Mouse (Mus musculus): Measurements from ENCODE around the gene Mical2. TPM values are rescaled to one million over a fixed set of nuclear protein-coding genes. Genes with fewer than 3 reads are reported as not detected.
A peak's percentile ranks its signal among the peaks of the same experiment; 100 is the strongest.

The Mical2 gene
- total and polyA plus RNA-seq, 3 experiments = not detected

DNA sequence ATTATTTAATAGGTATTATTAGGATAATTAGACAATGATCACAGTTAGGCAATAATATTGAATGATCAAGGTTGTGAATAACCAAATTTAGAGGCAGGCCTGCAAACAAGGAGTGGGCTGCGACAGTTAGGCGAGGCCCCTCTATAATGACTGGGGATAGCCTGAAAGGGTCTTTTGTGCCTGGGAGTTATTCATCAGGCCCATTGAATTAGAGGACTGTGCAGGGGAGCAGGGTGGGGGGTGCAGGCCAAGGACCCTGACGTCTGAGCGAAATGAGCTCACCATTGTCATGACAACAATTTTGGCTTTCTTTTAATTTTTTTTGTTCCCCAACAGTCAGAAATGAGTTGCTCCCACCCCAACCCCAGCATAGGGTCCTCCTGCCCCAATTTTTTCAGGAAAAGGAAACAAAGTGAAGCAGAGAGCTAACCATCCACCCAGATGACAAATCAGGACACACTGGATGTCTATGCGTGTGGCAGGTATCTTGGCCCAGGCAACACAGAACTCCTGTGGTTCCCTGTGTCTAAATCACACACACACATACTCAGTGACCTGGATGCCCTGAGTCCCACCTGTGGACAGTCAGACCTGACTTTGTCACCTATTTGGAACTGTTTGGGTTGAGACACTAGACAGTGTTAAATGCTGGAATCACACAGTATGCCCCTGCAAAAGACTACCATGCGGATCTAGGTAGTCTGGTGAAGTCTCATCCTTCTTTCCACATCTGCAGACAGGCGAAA, 173.9 kb downstream of the Mical2 start:
- dilution Hi-C loops (cut with MboI; ENCODE audit: extremely low pct_ligation_motif_present, extremely low pct_unique_long_range_greater_than_20kb, low sequenced_read_pairs) (no loop called here), in situ Hi-C loops (cut with MboI; ENCODE audit: low pct_ligation_motif_present, low pct_unique_long_range_greater_than_20kb, low sequenced_read_pairs) (loop anchor here (10.0 to 25.0 kb wide), 2 partner anchors 465 to 738 kb away; no protein-coding TSS in a partner anchor)
- Histone ChIP-seq H3K27ac (ENCODE audit: insufficient read depth, low read depth) (no peak overlapping the region), H3K9me3 (replicated peaks; ENCODE audit: low read length) (no peaks in the 10 kb centered on the region), H3K79me2 (replicated peaks; ENCODE audit: control insufficient read depth, extremely low read depth, insufficient read depth, poor library complexity, severe bottlenecking) (no peaks in the 10 kb centered on the region), H3K4me3 (replicated peaks in 1 of 3; ENCODE audit: low read depth in 2 of 3, low read length in 2 of 3, poor library complexity in 1 of 3) (no peak overlapping the region), H3K9ac (ENCODE audit: insufficient read depth, low read depth) (no peak overlapping the region), H3K36me3 (replicated peaks in 1 of 2; ENCODE audit: control insufficient read depth in 1 of 2, insufficient read depth in 1 of 2, low read length in 1 of 2) (no peaks in the 10 kb centered on the region), H3K4me2 (ENCODE audit: insufficient read depth, low read depth, poor library complexity, severe bottlenecking) (no peak overlapping the region), H3K27me3 (replicated peaks) (no peaks in the 10 kb centered on the region), H3K4me1 (ENCODE audit: control insufficient read depth in 1 of 2, insufficient read depth in 2 of 2) (peaks cover 0 to 4% of the 10 kb centered on the region in 2 experiments; a peak in 2 of 4 replicates)
- TF ChIP-seq CHD1 (IDR thresholded peaks at IDR 0.05; ENCODE audit: low read depth, low read length) (no peak), NRF1 (IDR thresholded peaks at IDR 0.05; ENCODE audit: low read depth, low read length) (no peak), EP300 (IDR thresholded peaks at IDR 0.05; ENCODE audit: low read length) (no peak), ELF1 (IDR thresholded peaks at IDR 0.05; ENCODE audit: low read depth, low read length) (no peak), HCFC1 (IDR thresholded peaks at IDR 0.05; ENCODE audit: low read depth, low read length) (no peak)
- no peak for DNase-seq (ENCODE audit: extremely low read depth)

DNA sequence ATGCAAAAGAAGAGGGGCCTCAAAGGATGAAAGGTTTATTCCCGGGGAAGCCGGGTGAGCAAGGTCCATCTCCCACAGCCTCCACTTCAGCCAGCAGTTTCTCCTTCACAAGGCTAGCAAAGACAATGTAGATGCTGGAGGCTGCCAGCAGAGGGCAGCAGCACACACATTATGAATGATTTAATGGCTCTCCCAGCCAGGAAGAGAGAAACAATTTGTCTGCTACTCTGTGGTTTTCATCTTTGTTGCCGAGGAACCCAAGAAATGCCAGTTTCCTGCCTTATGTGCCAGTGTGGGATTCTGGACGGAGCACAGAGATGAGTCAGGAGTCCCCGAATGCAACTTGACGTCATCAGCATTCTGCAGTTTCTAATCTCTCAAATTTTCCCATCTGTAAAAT, 174.5 kb downstream of the Mical2 start:
- peaks cover 2 to 10% of the 10 kb centered on the region in 2 experiments; a peak in 3 of 4 replicates for H3K4me1 ChIP-seq (ENCODE audit: control insufficient read depth in 1 of 2, insufficient read depth in 2 of 2)
- no peaks in the 10 kb centered on the region for H3K27me3 ChIP-seq (replicated peaks)
- no peaks in the 10 kb centered on the region for H3K9me3 ChIP-seq (replicated peaks; ENCODE audit: low read length)
- H3K4me3 ChIP-seq (replicated peaks in 1 of 3; ENCODE audit: low read depth in 2 of 3, low read length in 2 of 3, poor library complexity in 1 of 3) = no peak overlapping the region
- H3K4me2 ChIP-seq (ENCODE audit: insufficient read depth, low read depth, poor library complexity, severe bottlenecking) = no peak overlapping the region
- dilution Hi-C loops (cut with MboI; ENCODE audit: extremely low pct_ligation_motif_present, extremely low pct_unique_long_range_greater_than_20kb, low sequenced_read_pairs) = no loop called here
- no peak for TF ChIP-seq MAX (IDR thresholded peaks at IDR 0.05; ENCODE audit: low read length)
- peak; percentile 61; the same call in 1 of the 2 replicates for TF ChIP-seq ELF1 (IDR thresholded peaks at IDR 0.05; ENCODE audit: low read depth, low read length)
- TF ChIP-seq CTCF (conservative IDR thresholded peaks at IDR 0.05 in 1 of 2, IDR thresholded peaks at IDR 0.05 in 1 of 2; ENCODE audit: low read depth in 2 of 2, low read length in 2 of 2) = peak; percentile 89 to 92
- no peak for TF ChIP-seq SIN3A (IDR thresholded peaks at IDR 0.05; ENCODE audit: low read length)
- no peak for TF ChIP-seq IRF4 (IDR thresholded peaks at IDR 0.05; ENCODE audit: low read depth, low read length)
- TF ChIP-seq RAD21 (IDR thresholded peaks at IDR 0.05; ENCODE audit: low read depth, low read length) = peak; percentile 89
- TF ChIP-seq NRF1 (IDR thresholded peaks at IDR 0.05; ENCODE audit: low read depth, low read length) = no peak
- TF ChIP-seq SMC3 (IDR thresholded peaks at IDR 0.05; ENCODE audit: low read depth, low read length) = peak; percentile 76
- peak; percentile 37; the same call in 1 of the 2 replicates for TF ChIP-seq NELFE (IDR thresholded peaks at IDR 0.05; ENCODE audit: low read depth, low read length)
- TF ChIP-seq USF1 (IDR thresholded peaks at IDR 0.05; ENCODE audit: low read depth, low read length) = no peak
- peak; percentile 28; the same call in 1 of the 2 replicates for TF ChIP-seq ZC3H11A (IDR thresholded peaks at IDR 0.05; ENCODE audit: low read depth, low read length)
- TF ChIP-seq ZMIZ1 (IDR thresholded peaks at IDR 0.05; ENCODE audit: low read depth, low read length) = no peak
- TF ChIP-seq HCFC1 (IDR thresholded peaks at IDR 0.05; ENCODE audit: low read depth, low read length) = no peak
- no peak for TF ChIP-seq ETS1 (conservative IDR thresholded peaks at IDR 0.05; ENCODE audit: low read depth, low read length)
- DNase-seq (ENCODE audit: extremely low read depth) = peak; percentile 77
- in situ Hi-C loops (cut with MboI; ENCODE audit: low pct_ligation_motif_present, low pct_unique_long_range_greater_than_20kb, low sequenced_read_pairs) = loop anchor here (10.0 to 25.0 kb wide), 2 partner anchors 465 to 737 kb away; no protein-coding TSS in a partner anchor
- H3K27ac ChIP-seq (ENCODE audit: insufficient read depth, low read depth) = no peak overlapping the region
- no peak overlapping the region for H3K9ac ChIP-seq (ENCODE audit: insufficient read depth, low read depth)
- H3K79me2 ChIP-seq (replicated peaks; ENCODE audit: control insufficient read depth, extremely low read depth, insufficient read depth, poor library complexity, severe bottlenecking) = no peaks in the 10 kb centered on the region
- no peaks in the 10 kb centered on the region for H3K36me3 ChIP-seq (replicated peaks in 1 of 2; ENCODE audit: control insufficient read depth in 1 of 2, insufficient read depth in 1 of 2, low read length in 1 of 2)

Measured in CH12.LX (cell line).